Mouse (Mus musculus): Measurements from ENCODE around the gene Tsc22d4.

DNA sequence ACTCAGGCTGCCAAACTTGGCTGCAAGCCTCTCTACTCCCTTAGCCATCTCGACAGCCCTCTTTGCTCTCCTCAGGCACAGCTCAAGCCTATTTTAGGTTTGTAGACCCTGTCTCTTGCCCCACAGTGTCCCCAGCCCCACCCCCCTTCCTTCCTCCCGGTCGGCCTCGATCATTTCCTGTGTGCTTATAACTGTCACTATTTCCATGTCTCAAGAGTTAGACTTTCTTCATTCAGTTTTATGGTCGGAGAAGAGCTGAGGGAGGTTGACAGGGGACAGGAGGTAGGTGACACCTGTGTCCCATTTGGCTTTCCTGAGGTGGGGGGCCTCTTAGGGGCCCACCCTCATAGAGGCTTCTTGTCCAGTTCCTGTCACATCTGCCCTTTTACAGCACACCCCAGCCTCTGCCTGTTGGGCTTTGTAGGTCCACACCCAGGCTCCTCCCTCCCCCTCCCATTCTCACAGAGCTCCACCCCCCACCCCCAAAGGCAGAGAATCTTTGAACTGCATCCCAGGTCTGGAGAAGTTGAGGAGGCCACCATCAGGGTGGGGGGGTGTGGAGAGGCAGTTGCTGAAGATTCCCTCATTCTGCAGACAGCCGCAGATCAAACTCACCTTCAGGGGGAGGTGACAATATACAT, 3.8 kb downstream of the Tsc22d4 start:
- no peak for TF ChIP-seq CTCF (IDR thresholded peaks at IDR 0.05; ENCODE audit: control insufficient read depth, insufficient read depth, insufficient read length)
- no peak for TF ChIP-seq MYOG (IDR thresholded peaks at IDR 0.05; ENCODE audit: control insufficient read depth, extremely low read depth, insufficient read length)
- no peak for TF ChIP-seq MAX (IDR thresholded peaks at IDR 0.05)
- TF ChIP-seq MYOD1 (IDR thresholded peaks at IDR 0.05; ENCODE audit: control insufficient read depth, insufficient read length, low read depth), result no peak
- TF ChIP-seq USF1 (IDR thresholded peaks at IDR 0.05; ENCODE audit: low read depth), result no peak
- no peak for TF ChIP-seq CEBPB (IDR thresholded peaks at IDR 0.05; ENCODE audit: low read depth)

All from C2C12 (cell line).